Mouse (Mus musculus): Measurements from ENCODE around the gene Cox6a2. TPM values are rescaled to one million over a fixed set of nuclear protein-coding genes. Genes with fewer than 3 reads are reported as not detected.
"Not testable (repeated sequence)": the region's sequence is repeated elsewhere in the genome, so short reads cannot be mapped to it uniquely, and the experiment has no call there.

Cox6a2 gene
- polyA plus RNA-seq, 1 experiment from 2014 or later = 6.8 TPM

DNA sequence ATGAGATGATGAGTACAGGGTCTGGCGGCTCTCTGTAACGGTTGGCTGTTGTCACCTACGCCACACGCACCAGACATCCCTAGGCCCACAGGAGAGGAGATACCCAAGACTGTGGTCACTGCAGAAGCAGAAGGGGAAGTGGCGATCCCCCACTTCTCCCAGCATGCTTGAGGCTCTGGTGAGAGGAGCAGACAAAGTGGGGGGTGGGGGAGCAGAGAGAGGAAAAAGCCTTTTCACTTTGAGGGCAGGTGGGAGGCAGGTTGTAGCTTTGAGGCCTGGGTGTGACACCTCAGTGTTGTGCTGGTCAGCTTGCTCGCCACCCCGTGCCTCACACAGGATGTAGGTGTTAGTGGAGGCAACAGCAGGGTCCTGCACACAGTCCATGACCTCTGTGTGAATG, 26.1 kb downstream of the Cox6a2 start:
- Histone ChIP-seq H3K9me3 (no peaks in the 10 kb centered on the region), H3K27me3 (no peaks in the 10 kb centered on the region), H3K4me2 (no peak overlapping the region), H3K4me1 (replicated peaks) (no peaks in the 10 kb centered on the region), H3K9ac (replicated peaks) (no peak overlapping the region), H3K27ac (no peak overlapping the region), H3K36me3 (no peaks in the 10 kb centered on the region), H3K4me3 (replicated peaks) (no peak overlapping the region)
- 68% methylated on average over 7 of the region's 7 CpGs for WGBS
- no peak for ATAC-seq (ENCODE audit: insufficient number of reproducible peaks, insufficient read depth, low FRiP score, low TSS enrichment, low read depth)

DNA sequence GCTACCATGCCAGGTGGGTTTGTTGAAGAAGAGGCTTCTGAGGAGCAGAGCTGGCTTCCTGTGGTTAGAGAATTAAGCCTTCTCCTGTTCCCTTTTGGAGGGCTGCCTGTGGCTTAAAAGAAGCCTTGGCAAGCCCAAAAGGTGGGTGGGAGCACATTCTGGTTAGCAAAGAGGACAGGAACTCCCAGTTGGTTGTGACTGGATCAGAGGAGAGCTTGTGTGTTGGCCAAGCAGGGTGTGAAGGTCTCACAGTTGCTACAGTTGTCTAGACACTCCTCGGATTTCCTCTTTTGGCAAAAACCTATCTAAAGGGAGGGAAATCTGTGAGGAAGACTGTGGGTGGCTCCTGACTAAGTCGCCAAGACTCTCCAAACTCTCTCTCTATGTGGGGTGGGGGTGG, 27.8 kb downstream of the Cox6a2 start:
- Histone ChIP-seq H3K27ac (no peak overlapping the region), H3K4me1 (replicated peaks) (no peaks in the 10 kb centered on the region), H3K9ac (replicated peaks) (no peak overlapping the region), H3K4me2 (no peak overlapping the region), H3K36me3 (no peaks in the 10 kb centered on the region), H3K4me3 (replicated peaks) (no peak overlapping the region), H3K27me3 (no peaks in the 10 kb centered on the region), H3K9me3 (no peaks in the 10 kb centered on the region)
- no peak for ATAC-seq (ENCODE audit: insufficient number of reproducible peaks, insufficient read depth, low FRiP score, low TSS enrichment, low read depth)
- WGBS = 75% methylated on average over 2 of the region's 2 CpGs

DNA sequence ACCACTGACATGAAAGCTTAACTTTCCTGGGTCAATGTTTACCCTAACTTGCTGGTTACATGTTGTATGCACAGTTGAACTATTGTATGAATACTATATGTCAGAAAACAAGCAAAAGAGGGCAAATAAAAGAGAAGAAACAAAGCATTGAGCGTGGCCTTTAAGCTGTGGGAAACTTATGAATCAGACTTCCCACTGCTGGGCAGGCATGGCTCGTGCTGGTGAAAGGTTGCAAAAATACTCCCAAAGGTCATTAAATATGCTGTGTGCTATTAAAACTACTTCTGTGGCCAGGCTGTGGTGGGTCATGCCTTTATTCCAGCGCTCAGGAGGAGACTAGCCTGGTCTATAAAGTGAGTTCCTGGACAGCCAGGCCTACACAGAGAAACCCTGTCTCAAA, 36.2 kb downstream of the Cox6a2 start:
- Histone ChIP-seq H3K9ac (replicated peaks) (no peak overlapping the region), H3K36me3 (no peaks in the 10 kb centered on the region), H3K4me2 (no peak overlapping the region), H3K9me3 (no peaks in the 10 kb centered on the region), H3K4me3 (replicated peaks) (no peak overlapping the region), H3K27me3 (no peaks in the 10 kb centered on the region), H3K27ac (no peak overlapping the region), H3K4me1 (replicated peaks) (no peaks in the 10 kb centered on the region)
- 63% methylated on average over 3 of the region's 3 CpGs for WGBS
- ATAC-seq (ENCODE audit: insufficient number of reproducible peaks, insufficient read depth, low FRiP score, low TSS enrichment, low read depth) = no peak

DNA sequence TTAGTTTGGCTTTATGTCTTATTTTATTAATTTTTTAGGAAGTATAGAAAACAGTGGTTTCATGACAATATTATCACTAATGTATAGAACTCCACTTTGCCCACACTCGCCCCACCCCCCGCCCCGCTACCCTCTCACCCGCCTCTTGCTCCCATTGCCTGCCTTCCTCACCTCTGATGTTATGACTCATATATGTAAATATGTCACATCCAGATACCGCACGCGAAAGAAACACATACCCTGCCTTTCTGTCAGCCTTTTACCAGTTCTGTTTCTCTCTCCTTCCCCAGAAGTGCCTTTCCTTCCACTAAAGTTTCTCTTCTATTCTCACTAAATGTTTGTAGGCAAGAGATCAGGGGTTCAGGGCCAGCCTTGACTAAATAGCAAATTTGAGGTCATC, 39.8 kb downstream of the Cox6a2 start:
- no peaks in the 10 kb centered on the region for H3K9me3 ChIP-seq
- WGBS = 92% methylated on average over 7 of the region's 7 CpGs
- ATAC-seq (ENCODE audit: insufficient number of reproducible peaks, insufficient read depth, low FRiP score, low TSS enrichment, low read depth) = no peak

DNA sequence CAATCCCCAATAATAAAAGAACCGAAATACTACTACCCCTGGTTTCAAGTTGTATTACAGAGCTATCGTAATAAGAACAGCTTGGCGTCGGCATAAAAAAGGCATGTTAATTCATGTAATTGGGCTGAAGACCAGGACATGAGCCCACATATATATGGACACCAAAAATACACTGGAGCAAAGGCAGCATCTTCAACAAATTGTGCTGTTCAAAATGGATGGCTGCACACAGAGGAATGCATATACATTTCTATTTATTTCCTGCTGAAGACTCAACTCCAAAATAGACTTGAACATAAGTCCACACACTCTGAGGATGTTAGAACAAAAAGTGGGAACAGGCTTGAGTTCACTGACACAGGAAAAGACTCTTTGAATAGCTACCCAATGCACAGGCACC, 42.2 kb downstream of the Cox6a2 start:
- Histone ChIP-seq H3K27me3 (no peaks in the 10 kb centered on the region), H3K4me2 (no peak overlapping the region), H3K9ac (replicated peaks) (no peak overlapping the region), H3K27ac (no peak overlapping the region), H3K4me1 (replicated peaks) (no peaks in the 10 kb centered on the region), H3K36me3 (no peaks in the 10 kb centered on the region), H3K4me3 (replicated peaks) (no peak overlapping the region), H3K9me3 (no peaks in the 10 kb centered on the region)
- 93% methylated on average over 4 of the region's 4 CpGs for WGBS
- no peak for ATAC-seq (ENCODE audit: insufficient number of reproducible peaks, insufficient read depth, low FRiP score, low TSS enrichment, low read depth)

More for the DNA sequence above, 39.8 kb downstream of the Cox6a2 start:
- H3K9ac ChIP-seq (replicated peaks) = no peak overlapping the region
- no peaks in the 10 kb centered on the region for H3K36me3 ChIP-seq
- no peaks in the 10 kb centered on the region for H3K27me3 ChIP-seq
- no peak overlapping the region for H3K4me3 ChIP-seq (replicated peaks)
- H3K4me2 ChIP-seq = no peak overlapping the region
- H3K27ac ChIP-seq = no peak overlapping the region
- no peaks in the 10 kb centered on the region for H3K4me1 ChIP-seq (replicated peaks)

DNA sequence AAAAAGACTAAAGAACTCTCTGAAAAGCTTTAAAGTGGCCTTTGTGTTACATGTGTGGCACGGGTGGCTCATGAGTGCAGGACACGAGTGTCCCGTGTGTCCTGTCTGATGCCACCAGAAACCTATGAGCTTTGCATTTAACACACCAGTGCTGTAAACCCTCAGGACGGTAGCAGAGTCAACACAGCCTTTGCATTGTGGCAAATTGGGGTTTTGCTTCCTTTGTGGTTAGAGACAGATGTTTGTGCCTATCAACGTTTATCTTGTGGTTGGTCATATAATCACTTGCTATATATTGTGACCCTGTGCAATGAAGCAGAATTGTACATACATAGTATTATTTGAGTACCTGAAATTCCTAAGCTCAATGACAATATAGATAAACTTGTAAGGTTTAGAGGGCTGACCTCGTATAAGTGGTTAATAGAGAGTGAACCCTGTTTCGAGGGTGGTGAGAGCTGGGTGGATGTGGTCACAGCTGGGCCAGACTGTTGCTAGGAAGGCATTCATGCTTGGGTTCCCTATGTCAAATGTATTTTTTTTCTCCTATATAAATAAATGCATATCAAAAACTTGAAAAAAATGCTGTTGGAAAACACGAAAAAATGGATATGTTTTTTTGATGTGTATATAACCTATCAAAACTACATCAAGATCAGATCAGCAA, 47.4 kb downstream of the Cox6a2 start:
- not testable (repeated sequence) for H3K4me3 ChIP-seq (replicated peaks); H3K4me1 ChIP-seq (replicated peaks); ATAC-seq (ENCODE audit: insufficient number of reproducible peaks, insufficient read depth, low FRiP score, low TSS enrichment, low read depth); H3K4me2 ChIP-seq; H3K9ac ChIP-seq (replicated peaks); H3K27me3 ChIP-seq; H3K27ac ChIP-seq; H3K9me3 ChIP-seq; H3K36me3 ChIP-seq
- 69% methylated on average over 8 of the region's 8 CpGs for WGBS

Other genes starting within 250 kb of the Cox6a2 start
- 597 and 605 TPM in 2 replicates for gene Fus, start 238.9 kb downstream of the Cox6a2 start, polyA plus RNA-seq (2016; fragmentation: Nextera tagmentation; extraction: Ambion mirVana)
- gene Pycard, start 212.5 kb downstream of the Cox6a2 start, polyA plus RNA-seq (2016; fragmentation: Nextera tagmentation; extraction: Ambion mirVana) = 9.2 and 10.5 TPM in 2 replicates
- gene Trim72, start 202.4 kb downstream of the Cox6a2 start, polyA plus RNA-seq (2016; fragmentation: Nextera tagmentation; extraction: Ambion mirVana) = 0.23 and 0.61 TPM in 2 replicates
- gene Itgam, start 143.7 kb downstream of the Cox6a2 start, polyA plus RNA-seq (2016; fragmentation: Nextera tagmentation; extraction: Ambion mirVana) = 0.64 and 0.89 TPM in 2 replicates
- not detected in 2 replicates for gene Gm49368, start 143.7 kb downstream of the Cox6a2 start, polyA plus RNA-seq (2016; fragmentation: Nextera tagmentation; extraction: Ambion mirVana)
- gene Itgax, start 76.8 kb downstream of the Cox6a2 start, polyA plus RNA-seq (2016; fragmentation: Nextera tagmentation; extraction: Ambion mirVana) = not detected in 2 replicates
- gene Itgad, start 52.0 kb downstream of the Cox6a2 start, polyA plus RNA-seq (2016; fragmentation: Nextera tagmentation; extraction: Ambion mirVana) = not detected in 2 replicates
- gene Armc5, start 31.0 kb upstream of the Cox6a2 start, polyA plus RNA-seq (2016; fragmentation: Nextera tagmentation; extraction: Ambion mirVana) = 16.2 and 17.9 TPM in 2 replicates
- gene 9130023H24Rik, start 31.6 kb upstream of the Cox6a2 start, polyA plus RNA-seq (2016; fragmentation: Nextera tagmentation; extraction: Ambion mirVana) = 9.9 and 10.1 TPM in 2 replicates
- 22.3 and 27.7 TPM in 2 replicates for gene Tgfb1i1, start 40.4 kb upstream of the Cox6a2 start, polyA plus RNA-seq (2016; fragmentation: Nextera tagmentation; extraction: Ambion mirVana)
- gene Slc5a2, start 59.3 kb upstream of the Cox6a2 start, polyA plus RNA-seq (2016; fragmentation: Nextera tagmentation; extraction: Ambion mirVana) = not detected in 2 replicates
- gene BC017158, start 91.8 kb upstream of the Cox6a2 start, polyA plus RNA-seq (2016; fragmentation: Nextera tagmentation; extraction: Ambion mirVana) = 22.5 and 28.0 TPM in 2 replicates
- 7.9 and 8.3 TPM in 2 replicates for gene Rgs10, start 212.4 kb upstream of the Cox6a2 start, polyA plus RNA-seq (2016; fragmentation: Nextera tagmentation; extraction: Ambion mirVana)

Data from limb, embryonic 12.5 days (tissue).